Mouse (Mus musculus): Measurements from ENCODE around the gene Mnt. TPM values are rescaled to one million over a fixed set of nuclear protein-coding genes. Genes with fewer than 3 reads are reported as not detected.

Mnt gene
- total RNA-seq, 4 experiments from 2014 or later = 31.4 to 36.4 (median 33.8) TPM

Small RNAs within 50 kb of the gene (microRNA-seq; reads per million reads assigned to microRNA genes)
- 1.5 to 2.1 reads per million in 2 experiments for gene Mir6926

Other genes with a start within 250 kb of the Mnt start
- gene Rap1gap2, start 220.0 kb upstream of the Mnt start, total RNA-seq (2022) = 100 to 1,000 TPM; 154 to 168 (median 162) TPM
- 10 to 100 TPM; 30.5 to 36.7 (median 32.7) TPM for gene Ccdc92b, start 211.3 kb upstream of the Mnt start, total RNA-seq (2022)
- 10 to 100 TPM; 63.0 to 77.5 (median 73.7) TPM for gene Cluh, start 181.4 kb upstream of the Mnt start, total RNA-seq (2022)
- gene Pafah1b1, start 106.2 kb upstream of the Mnt start, total RNA-seq (2022) = 100 to 1,000 TPM; 355 to 437 (median 395) TPM
- 10 to 100 TPM; 19.4 to 25.3 (median 24.4) TPM for gene Mettl16, start 60.1 kb upstream of the Mnt start, total RNA-seq (2022)
- gene Sgsm2, start 66.1 kb downstream of the Mnt start, total RNA-seq (2022) = 10 to 100 TPM; 80.5 to 93.7 (median 88.2) TPM
- 10 to 100 TPM; 29.8 to 38.1 (median 30.8) TPM for gene Tsr1, start 67.2 kb downstream of the Mnt start, total RNA-seq (2022)
- gene Smg6, start 94.9 kb downstream of the Mnt start, total RNA-seq (2022) = 10 to 100 TPM; 30.7 to 33.6 (median 31.9) TPM
- 10 to 100 TPM; 78.8 to 86.2 (median 81.8) TPM for gene Srr, start 95.0 kb downstream of the Mnt start, total RNA-seq (2022)

Measured in left cerebral cortex, adult 8-10 months (tissue).